Comparison of ENCODE assay signal across 8 mouse cellular contexts in genomic region chr7:141948906-141949798, GRCm38 (mm10). TPM values are rescaled to one million over a fixed set of nuclear protein-coding genes. Genes with fewer than 3 reads are reported as not detected.
DNase-seq lines count a peak whose midpoint lies in the region; ATAC-seq lines count a peak whose summit lies in the region.

Gene Brsk2 (plus strand): TSS chr7:141949751.

- peak within 1 kb of the TSS; percentile 70 for H3K4me3 ChIP-seq in embryonic facial prominence, embryonic 10.5 days
- H3K4me3 ChIP-seq in intestine, embryonic 16.5 days (ENCODE audit: low read length), result peak within 1 kb of the TSS; percentile 57

- H3K9ac ChIP-seq in intestine, embryonic 16.5 days (ENCODE audit: low read depth, low read length), result peak within 1 kb of the TSS; percentile 60

- H3K27ac ChIP-seq in embryonic facial prominence, embryonic 10.5 days (replicated peaks), result peak within 1 kb of the TSS; percentile 91
- H3K27ac ChIP-seq in intestine, embryonic 16.5 days (ENCODE audit: low read length), result no peak within 1 kb of the TSS

- H3K27me3 ChIP-seq in embryonic facial prominence, embryonic 10.5 days (replicated peaks; ENCODE audit: low read depth, poor library complexity, severe bottlenecking), result peaks cover 96% of the 10 kb centered on the region
- peaks cover 60% of the 10 kb centered on the region for H3K27me3 ChIP-seq in intestine, embryonic 16.5 days (replicated peaks; ENCODE audit: control insufficient read depth, insufficient read depth, low read length)

- H3K36me3 ChIP-seq in embryonic facial prominence, embryonic 10.5 days (replicated peaks), result peaks cover 7% of the 10 kb centered on the region
- no peaks in the 10 kb centered on the region for H3K36me3 ChIP-seq in intestine, embryonic 16.5 days (ENCODE audit: control insufficient read depth, insufficient read depth, low read length)

- peak within 1 kb of the TSS; percentile 96 for H3K4me2 ChIP-seq in intestine, embryonic 16.5 days (ENCODE audit: low read depth, low read length)

- peaks cover 4% of the 10 kb centered on the region; the same call in 1 of the 2 replicates for H3K9me3 ChIP-seq in embryonic facial prominence, embryonic 10.5 days
- H3K9me3 ChIP-seq in intestine, embryonic 16.5 days (ENCODE audit: control insufficient read depth, low read length), result peaks cover 3% of the 10 kb centered on the region; the same call in 1 of the 2 replicates

- intact Hi-C loops in left cerebral cortex, postnatal 14 days (cut with DNase I), result loop anchor here (2.0 kb wide), 1 partner anchor 46 kb away; no protein-coding TSS in a partner anchor

- 2% methylated on average over 55 of the region's 55 CpGs for WGBS in embryonic facial prominence, embryonic 10.5 days
- WGBS in intestine, embryonic 16.5 days, result 2% methylated on average over 54 of the region's 55 CpGs

- peaks cover 23% of the 10 kb centered on the region for H3K4me1 ChIP-seq in embryonic facial prominence, embryonic 10.5 days
- H3K4me1 ChIP-seq in intestine, embryonic 16.5 days (ENCODE audit: control insufficient read depth, insufficient read depth, low read length), result peaks cover 11% of the 10 kb centered on the region

- DNase-seq in adrenal gland, postnatal 14 days, result peak; percentile 97
- DNase-seq in embryonic facial prominence, embryonic 10.5 days (ENCODE audit: low spot score), result peak; percentile 94
- DNase-seq in left cerebral cortex, postnatal 14 days (ENCODE audit: low spot score in 2 of 2), result peak; percentile 98 to 99
- DNase-seq in right cerebral cortex, postnatal 36 days (ENCODE audit: low spot score in 2 of 2), result peak; percentile 96 to 97
- DNase-seq in urinary bladder, postnatal 36 days (ENCODE audit: low spot score in 2 of 2), result peak; percentile 92 to 94

- peak; percentile 96 for ATAC-seq in granulocyte monocyte progenitor cell, adult 5-6 weeks (replicated peaks; ENCODE audit: poor library complexity, severe bottlenecking)
- peak; percentile 98 for ATAC-seq in intestine, embryonic 16.5 days
- peak; percentile 99 for ATAC-seq in megakaryocyte-erythroid progenitor cell, adult 5-6 weeks (replicated peaks; ENCODE audit: low FRiP score, low TSS enrichment, poor library complexity, severe bottlenecking)

RNA-seq across cellular contexts. Expression of gene Brsk2, which starts in this region (rescaled TPM):
- 3.0 and 4.0 TPM in 2 replicates for total RNA-seq in adrenal gland, postnatal 14 days (2021)
- polyA plus RNA-seq in embryonic facial prominence, embryonic 10.5 days (2016; fragmentation: Nextera tagmentation; extraction: Ambion mirVana), result 3.0 and 3.7 TPM in 2 replicates
- not detected in 2 replicates for total RNA-seq in granulocyte monocyte progenitor cell, adult 5-6 weeks (2014; fragmentation: Nextera tagmentation)
- not detected in 2 replicates for total RNA-seq in granulocyte monocyte progenitor cell, adult 5-6 weeks (2017)
- 0.98 and 1.3 TPM in 2 replicates for polyA plus RNA-seq in intestine, embryonic 16.5 days (2015; fragmentation: Nextera tagmentation; extraction: Ambion mirVana)
- 100 to 1,000 TPM; 200 to 202 TPM for total RNA-seq in left cerebral cortex, postnatal 14 days (2021)
- total RNA-seq in megakaryocyte-erythroid progenitor cell, adult 5-6 weeks (2014; fragmentation: Nextera tagmentation), result not detected in 2 replicates
- total RNA-seq in megakaryocyte-erythroid progenitor cell, adult 5-6 weeks (2017), result 0.05 TPM in 1 of 2 replicates, not detected in the other

Comparison
In these comparisons a context has a peak if more than half of its experiments do, and no peak if none do; other contexts are left out.
1. RNA of gene Brsk2 (total RNA-seq): 200 to 202 TPM in left cerebral cortex, postnatal 14 days; 3.0 to 4.0 TPM in adrenal gland, postnatal 14 days, 0.05 TPM in megakaryocyte-erythroid progenitor cell, adult 5-6 weeks and not detected in granulocyte monocyte progenitor cell, adult 5-6 weeks; every median in the first group is over 10 times any median in the second.
2. Peak in ATAC-seq in granulocyte monocyte progenitor cell, adult 5-6 weeks; RNA of the gene not detected or under 1 TPM.
3. Peak in ATAC-seq in megakaryocyte-erythroid progenitor cell, adult 5-6 weeks; RNA of the gene not detected or under 1 TPM.
4. Peak in every context shown above with its lines, with median percentiles within 50 percentile points of each other: DNase-seq and ATAC-seq.